Mouse (Mus musculus) thymus, adult 2 months (tissue): ENCODE measurements at regions not wholly inside any gene's neighbourhood (a gene's known extent, or its start where the extent isn't known, plus 50 kb on each side); places are given as distances from the start of the nearest gene placed in this dataset.

Experiments
- DNase-seq: peaks from one replicate; pipeline ENCODE4 v3.0.0; 2021
- H3K27ac ChIP-seq: fragments of 200-500 bp; 2 replicates; pipeline ENCODE4 v1.5.1; 2012; ENCODE audit warnings: low read length, control low read depth; ENCODE audit not compliant: control insufficient read depth, insufficient read depth
- H3K27me3 ChIP-seq: fragments of 200-500 bp; 2 replicates; pipeline ENCODE4 v1.6.1; 2012; ENCODE audit warnings: mild to moderate bottlenecking, low read length, moderate library complexity, mixed read lengths; ENCODE audit not compliant: control insufficient read depth, insufficient read depth
- H3K36me3 ChIP-seq: fragments of 200-500 bp; 2 replicates; pipeline ENCODE4 v1.6.1; 2012; ENCODE audit warnings: mild to moderate bottlenecking, low read length, moderate library complexity; ENCODE audit not compliant: control insufficient read depth, insufficient read depth
- H3K4me1 ChIP-seq: fragments of 200-500 bp; replicated peaks from 2 replicates; pipeline ENCODE4 v1.6.1; 2012; ENCODE audit warnings: low read length; ENCODE audit not compliant: control insufficient read depth, insufficient read depth
- H3K4me3 ChIP-seq: fragments of 200-500 bp; 2 replicates; pipeline ENCODE4 v1.5.1; 2012; ENCODE audit warnings: mild to moderate bottlenecking, low read length, control low read depth, moderate library complexity; ENCODE audit not compliant: control insufficient read depth, insufficient read depth
- CTCF ChIP-seq: fragments of 200-500 bp; IDR thresholded peaks from 2 replicates; pipeline ENCODE4 v1.5.1; 2012; ENCODE audit warnings: mild to moderate bottlenecking, control low read depth, low read length, moderate library complexity, borderline replicate concordance; ENCODE audit not compliant: control insufficient read depth, poor library complexity, insufficient read depth; ENCODE audit errors: extremely low read depth
- POLR2A ChIP-seq: fragments of 200-500 bp; IDR thresholded peaks from 2 replicates; pipeline ENCODE4 v1.6.1; 2012; ENCODE audit warnings: mild to moderate bottlenecking, low read length, control low read depth, moderate library complexity; ENCODE audit not compliant: control insufficient read depth, poor library complexity, insufficient read depth; ENCODE audit errors: extremely low read depth
- WGBS: fragments of 180-500 bp; shearing (Covaris S2); methylation state at CpG from one replicate; pipeline ENCODE4 v1.1.7; 2018; 5-methylcytosine and 5-hydroxymethylcytosine counted together

DNA sequence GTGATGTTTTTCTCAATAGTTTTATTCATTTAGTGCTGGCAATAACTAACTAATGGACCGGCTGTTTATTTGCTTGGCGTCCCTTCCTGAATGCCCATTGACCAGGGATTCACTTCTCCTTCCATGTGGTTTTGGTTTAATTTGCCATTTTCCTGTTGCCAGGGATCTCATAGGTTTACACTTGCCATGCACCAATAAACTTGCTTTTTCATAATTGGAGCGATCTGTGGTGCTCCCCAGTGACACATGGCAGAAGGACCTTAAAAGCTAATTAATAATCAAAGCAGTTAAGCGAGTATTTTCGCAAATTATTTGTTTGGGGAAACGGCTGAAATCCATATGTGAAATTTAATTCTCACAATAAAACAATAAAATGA lies 245.2 kb upstream of the Itga1 start:
- no peaks in the 10 kb centered on the region for H3K4me1 ChIP-seq
- no peak for DNase-seq
- H3K36me3 ChIP-seq = no peaks in the 10 kb centered on the region
- no peaks in the 10 kb centered on the region for H3K27me3 ChIP-seq
- WGBS = 79% methylated on average over 6 of the region's 6 CpGs
- TF ChIP-seq POLR2A = no peak
- TF ChIP-seq CTCF = no peak
- H3K27ac ChIP-seq = no peak overlapping the region
- no peak overlapping the region for H3K4me3 ChIP-seq

- Histone ChIP-seq H3K27ac (no peak overlapping the region), H3K4me3 (no peak overlapping the region), H3K4me1 (no peaks in the 10 kb centered on the region), H3K36me3 (no peaks in the 10 kb centered on the region), H3K27me3 (no peaks in the 10 kb centered on the region)
- no peak for DNase-seq
- 62% methylated on average over 20 of the region's 20 CpGs for WGBS
- TF ChIP-seq POLR2A (no peak), CTCF (no peak)
These were observed 244.6 kb upstream of the Itga1 start for GRCm38 (mm10) chr13:115346115-115347021.

DNA sequence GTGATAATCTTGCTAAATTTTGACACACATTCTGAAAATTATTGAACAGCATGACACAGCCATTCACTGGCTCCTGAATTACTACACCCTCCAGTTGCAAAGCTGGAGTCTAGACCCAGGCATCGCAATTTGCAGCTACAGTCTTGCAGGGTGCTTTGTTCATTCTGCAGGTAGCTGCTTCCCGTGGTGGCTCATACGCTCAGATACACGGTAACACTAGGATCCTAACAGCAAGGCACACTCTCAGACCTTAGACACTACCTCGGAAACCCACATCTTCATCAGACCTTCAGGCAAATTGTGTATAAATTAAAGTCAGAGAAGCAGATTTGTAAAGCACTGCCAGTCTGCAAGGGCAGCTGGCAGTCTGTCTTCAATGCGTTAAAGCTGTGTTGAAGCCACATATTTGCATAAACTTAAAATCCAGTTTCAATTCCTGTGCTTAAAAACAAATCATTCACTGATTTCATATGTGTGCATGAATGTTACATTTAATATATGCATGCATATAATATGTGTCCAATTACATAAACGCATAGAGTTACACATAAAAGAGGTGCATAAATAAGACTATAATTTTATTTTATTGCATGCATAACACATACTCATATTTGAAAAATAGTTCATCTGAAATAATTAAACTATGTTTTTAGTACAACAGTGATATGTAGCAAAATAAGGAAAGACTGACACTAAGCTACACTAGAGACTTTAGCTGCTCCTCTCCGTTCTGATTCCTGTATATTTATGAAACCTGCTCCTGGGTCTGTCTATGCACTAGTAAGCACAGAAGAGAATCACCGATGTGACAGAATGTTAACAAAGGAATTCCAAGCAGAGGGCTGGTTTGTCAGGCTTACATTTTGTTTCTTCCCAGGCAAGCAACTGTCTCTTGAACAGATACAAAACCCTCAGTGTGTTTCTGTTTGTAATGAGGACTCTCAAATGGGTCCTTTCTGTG lies 227.5 kb upstream of the Itga1 start:
- no peak for DNase-seq
- TF ChIP-seq POLR2A = no peak
- TF ChIP-seq CTCF = no peak
- Histone ChIP-seq H3K4me1 (no peaks in the 10 kb centered on the region), H3K4me3 (no peak overlapping the region), H3K27ac (no peak overlapping the region), H3K27me3 (no peaks in the 10 kb centered on the region), H3K36me3 (no peaks in the 10 kb centered on the region)
- WGBS = 91% methylated on average over 9 of the region's 9 CpGs

GRCm38 (mm10) chr13:115326294-115326693 lies 224.5 kb upstream of the Itga1 start:
- TF ChIP-seq POLR2A (no peak), CTCF (no peak)
- 84% methylated on average over 2 of the region's 2 CpGs for WGBS
- H3K4me3 ChIP-seq = no peak overlapping the region

GRCm38 (mm10) chr13:115316681-115317080 lies 214.9 kb upstream of the Itga1 start:
- H3K36me3 ChIP-seq = no peaks in the 10 kb centered on the region
- DNase-seq = no peak
- no peak for TF ChIP-seq CTCF
- TF ChIP-seq POLR2A = no peak
- H3K27me3 ChIP-seq = no peaks in the 10 kb centered on the region
- no peak overlapping the region for H3K27ac ChIP-seq
- no peaks in the 10 kb centered on the region for H3K4me1 ChIP-seq
- no peak overlapping the region for H3K4me3 ChIP-seq
- WGBS = 86% methylated on average over 3 of the region's 3 CpGs

More at GRCm38 (mm10) chr13:115326294-115326693, 224.5 kb upstream of the Itga1 start:
- Histone ChIP-seq H3K36me3 (no peaks in the 10 kb centered on the region), H3K27me3 (no peaks in the 10 kb centered on the region), H3K27ac (no peak overlapping the region), H3K4me1 (no peaks in the 10 kb centered on the region)
- DNase-seq = no peak

DNA sequence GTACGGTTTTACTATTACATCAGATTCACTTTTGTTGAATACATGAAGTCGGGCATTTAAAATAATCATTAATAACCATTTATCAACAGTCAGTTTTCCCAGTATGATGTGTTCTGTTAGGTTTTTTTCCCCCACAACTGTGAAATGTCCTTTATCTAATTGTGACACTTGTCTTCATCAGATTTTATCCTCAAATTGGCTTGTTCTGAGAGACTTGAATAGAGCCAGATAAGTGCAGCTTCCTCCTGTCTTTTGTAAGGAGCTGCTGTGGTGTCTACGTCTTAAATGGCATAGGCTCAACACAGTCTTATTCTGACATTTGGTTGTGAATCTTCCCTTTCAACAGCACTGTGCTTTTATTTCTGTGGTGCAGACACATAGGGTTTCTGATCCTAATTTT lies 206.8 kb upstream of the Itga1 start:
- no peak for DNase-seq
- Histone ChIP-seq H3K27me3 (no peaks in the 10 kb centered on the region), H3K4me3 (no peak overlapping the region), H3K27ac (no peak overlapping the region), H3K36me3 (no peaks in the 10 kb centered on the region), H3K4me1 (no peaks in the 10 kb centered on the region)
- TF ChIP-seq POLR2A (no peak), CTCF (no peak)
- 90% methylated on average over 3 of the region's 3 CpGs for WGBS
